Mouse (Mus musculus) embryonic fibroblast, embryonic 13.5 days (primary cell): ENCODE results near the gene Sowaha.

Experiments used
- CTCF ChIP-seq: IDR thresholded peaks from 2 replicates; pipeline ENCODE4 v1.5.1; 2011; ENCODE audit warnings: mild to moderate bottlenecking, control low read depth, low read length, moderate library complexity, borderline replicate concordance; ENCODE audit not compliant: insufficient read depth
- POLR2A ChIP-seq: IDR thresholded peaks from 2 replicates; pipeline ENCODE4 v1.6.1; 2011; ENCODE audit warnings: low read depth, mild to moderate bottlenecking, control low read depth, low read length, moderate library complexity

DNA sequence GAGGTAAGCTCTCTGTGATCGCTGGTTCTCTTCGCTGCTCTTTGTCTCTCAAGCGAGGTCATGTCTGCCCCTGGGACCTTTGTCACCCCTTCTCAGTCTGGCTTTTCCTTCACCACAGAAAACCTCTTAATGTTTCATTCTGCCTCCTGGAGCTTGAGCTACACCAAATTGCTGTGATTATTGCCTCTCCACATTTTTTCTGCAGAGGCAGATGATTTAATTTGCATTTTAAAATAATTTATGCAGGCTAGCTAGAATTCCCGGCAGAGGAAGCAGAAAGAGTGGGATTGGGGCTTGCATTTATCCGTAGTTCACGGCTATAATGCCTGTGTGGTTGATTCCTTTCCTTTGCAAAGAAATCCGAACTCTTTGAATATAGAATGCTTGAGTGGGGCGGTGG is 4.5 kb downstream of the Sowaha start:
- TF ChIP-seq CTCF (no peak), POLR2A (no peak)
